Mouse (Mus musculus) CH12.LX (cell line): ENCODE measurements at regions not wholly inside any gene's neighbourhood (a gene's known extent, or its start where the extent isn't known, plus 50 kb on each side); places are given as distances from the start of the nearest gene placed in this dataset.

Source experiments
- DNase-seq: peaks from one replicate; pipeline ENCODE4 v3.0.0-alpha.2; 2013; ENCODE audit errors: extremely low read depth
- H3K27ac ChIP-seq: 2 replicates; pipeline ENCODE4 v1.5.1; 2012; ENCODE audit warnings: low read depth, mild to moderate bottlenecking, control low read depth, moderate library complexity; ENCODE audit not compliant: insufficient read depth
- H3K27me3 ChIP-seq: replicated peaks from 2 replicates; pipeline ENCODE3; 2012; ENCODE audit warnings: inconsistent platforms
- H3K36me3 ChIP-seq, 2 experiments: replicated peaks in 1 of 2; 2 replicates each; pipeline versions ENCODE3 to v1.6.1; 2012; ENCODE audit warnings: inconsistent platforms in 1 of 2, low read length in 1 of 2, mild to moderate bottlenecking in 1 of 2, mixed read lengths in 1 of 2, moderate library complexity in 1 of 2; ENCODE audit not compliant: control insufficient read depth in 1 of 2, insufficient read depth in 1 of 2
- H3K4me1 ChIP-seq, 2 experiments: 2 replicates each; pipeline ENCODE4 v1.6.1; 2012; ENCODE audit warnings: inconsistent platforms in 1 of 2, moderate library complexity in 1 of 2; ENCODE audit not compliant: insufficient read depth in 2 of 2, control insufficient read depth in 1 of 2
- H3K4me2 ChIP-seq: 2 replicates; pipeline ENCODE4 v1.6.1; 2012; ENCODE audit warnings: low read depth, mild to moderate bottlenecking, control low read depth; ENCODE audit not compliant: poor library complexity, insufficient read depth, severe bottlenecking
- H3K4me3 ChIP-seq, 3 experiments: fragments of 150-350 bp in 1 of 3; sonication (generic) in 1 of 3; replicated peaks in 1 of 3; 2 replicates each; pipeline versions ENCODE3 to v1.5.1; 2011 to 2012; ENCODE audit warnings: low read depth in 2 of 3, low read length in 2 of 3, mild to moderate bottlenecking in 2 of 3, moderate library complexity in 2 of 3, control low read depth in 1 of 3, improper control_type of control experiment in 1 of 3, inconsistent platforms in 1 of 3, mixed read lengths in 1 of 3; ENCODE audit not compliant: poor library complexity in 1 of 3
- H3K79me2 ChIP-seq: replicated peaks from 2 replicates; pipeline ENCODE4 v1.6.1; 2012; ENCODE audit warnings: mild to moderate bottlenecking, moderate library complexity; ENCODE audit not compliant: control insufficient read depth, poor library complexity, insufficient read depth, severe bottlenecking; ENCODE audit errors: extremely low read depth
- H3K9ac ChIP-seq: 2 replicates; pipeline ENCODE4 v1.6.1; 2012; ENCODE audit warnings: low read depth, mild to moderate bottlenecking, control low read depth, moderate library complexity; ENCODE audit not compliant: insufficient read depth
- H3K9me3 ChIP-seq: replicated peaks from 2 replicates; pipeline ENCODE3; 2012; ENCODE audit warnings: low read length, inconsistent platforms, mixed read lengths
- CTCF ChIP-seq, 2 experiments: IDR thresholded peaks in 1 of 2; conservative IDR thresholded peaks in 1 of 2; 2 replicates each; pipeline ENCODE4 v1.5.1; 2011 to 2012; ENCODE audit warnings: low read depth in 2 of 2, low read length in 2 of 2, improper control_type of control experiment in 1 of 2, inconsistent platforms in 1 of 2, mild to moderate bottlenecking in 1 of 2, moderate library complexity in 1 of 2
- E2F4 ChIP-seq: IDR thresholded peaks from 2 replicates; pipeline ENCODE4 v1.6.1; 2011; ENCODE audit warnings: low read depth, low read length, improper control_type of control experiment; ENCODE audit not compliant: insufficient replicate concordance
- ELF1 ChIP-seq: IDR thresholded peaks from 2 replicates; pipeline ENCODE4 v1.6.1; 2014; ENCODE audit warnings: low read depth, mild to moderate bottlenecking, inconsistent platforms, low read length, improper control_type of control experiment
- ETS1 ChIP-seq: conservative IDR thresholded peaks from 2 replicates; pipeline ENCODE4 v1.6.1; 2012; ENCODE audit warnings: low read depth, mild to moderate bottlenecking, inconsistent platforms, low read length, improper control_type of control experiment, moderate library complexity
- IRF4 ChIP-seq: IDR thresholded peaks from 2 replicates; pipeline ENCODE4 v1.6.1; 2014; ENCODE audit warnings: low read depth, mild to moderate bottlenecking, inconsistent platforms, low read length, improper control_type of control experiment
- JUN ChIP-seq: IDR thresholded peaks from 2 replicates; pipeline ENCODE4 v1.6.1; 2011; ENCODE audit warnings: low read depth, mild to moderate bottlenecking, low read length, improper control_type of control experiment, moderate library complexity; ENCODE audit not compliant: insufficient read depth
- KAT2A ChIP-seq: IDR thresholded peaks from 2 replicates; pipeline ENCODE4 v1.6.1; 2012; ENCODE audit warnings: low read length, improper control_type of control experiment, inconsistent platforms; ENCODE audit not compliant: insufficient replicate concordance
- MAFK ChIP-seq: IDR thresholded peaks from 2 replicates; pipeline ENCODE4 v1.6.1; 2011; ENCODE audit warnings: low read length, improper control_type of control experiment; ENCODE audit not compliant: insufficient replicate concordance
- MEF2A ChIP-seq: IDR thresholded peaks from 2 replicates; pipeline ENCODE4 v1.6.1; 2014; ENCODE audit warnings: low read depth, mild to moderate bottlenecking, inconsistent platforms, low read length, improper control_type of control experiment, borderline replicate concordance
- MXI1 ChIP-seq: IDR thresholded peaks from 2 replicates; pipeline ENCODE4 v1.6.1; 2011; ENCODE audit warnings: mild to moderate bottlenecking, low read depth, low read length, improper control_type of control experiment
- MYC ChIP-seq: IDR thresholded peaks from 2 replicates; pipeline ENCODE4 v1.6.1; 2011; ENCODE audit warnings: low read depth, mild to moderate bottlenecking, improper control_type of control experiment, low read length
- NELFE ChIP-seq: IDR thresholded peaks from 2 replicates; pipeline ENCODE4 v1.6.1; 2011; ENCODE audit warnings: low read depth, low read length, improper control_type of control experiment
- PAX5 ChIP-seq: IDR thresholded peaks from 2 replicates; pipeline ENCODE4 v1.6.1; 2012; ENCODE audit warnings: low read length, inconsistent platforms, mixed read lengths
- POLR2AphosphoS2 ChIP-seq: IDR thresholded peaks from 2 replicates; pipeline ENCODE4 v1.6.1; 2011; ENCODE audit warnings: low read depth, low read length, improper control_type of control experiment
- RAD21 ChIP-seq: IDR thresholded peaks from 2 replicates; pipeline ENCODE4 v1.6.1; 2011; ENCODE audit warnings: low read depth, mild to moderate bottlenecking, low read length, improper control_type of control experiment, moderate library complexity
- SMC3 ChIP-seq: IDR thresholded peaks from 2 replicates; pipeline ENCODE4 v1.6.1; 2011; ENCODE audit warnings: low read depth, low read length, improper control_type of control experiment
- TBP ChIP-seq: conservative IDR thresholded peaks from 2 replicates; pipeline ENCODE4 v1.6.1; 2011; ENCODE audit warnings: low read depth, low read length, improper control_type of control experiment
- TCF12 ChIP-seq: IDR thresholded peaks from 2 replicates; pipeline ENCODE4 v1.6.1; 2014; ENCODE audit warnings: low read depth, mild to moderate bottlenecking, inconsistent platforms, low read length, improper control_type of control experiment
- USF1 ChIP-seq: IDR thresholded peaks from 2 replicates; pipeline ENCODE4 v1.6.1; 2014; ENCODE audit warnings: low read depth, mild to moderate bottlenecking, inconsistent platforms, low read length, improper control_type of control experiment
- USF2 ChIP-seq: conservative IDR thresholded peaks from 2 replicates; pipeline ENCODE4 v1.6.1; 2011; ENCODE audit warnings: low read depth, low read length, improper control_type of control experiment
- ZC3H11A ChIP-seq: IDR thresholded peaks from 2 replicates; pipeline ENCODE4 v1.6.1; 2012; ENCODE audit warnings: low read depth, mild to moderate bottlenecking, inconsistent platforms, low read length, improper control_type of control experiment
- ZNF384 ChIP-seq: IDR thresholded peaks from 2 replicates; pipeline ENCODE4 v1.6.1; 2012; ENCODE audit warnings: low read depth, low read length, improper control_type of control experiment, inconsistent platforms
- dilution Hi-C: fragments of 300-500 bp; cut with MboI; formaldehyde crosslinking; loops from 2 replicates; pipeline ENCODE4 v1.14.3; 2020; ENCODE audit warnings: low sequenced_read_pairs; ENCODE audit not compliant: extremely low pct_unique_long_range_greater_than_20kb, extremely low pct_ligation_motif_present
- in situ Hi-C: fragments of 300-500 bp; cut with MboI; formaldehyde crosslinking; loops from 3 replicates; pipeline ENCODE4 v1.14.3; 2019; ENCODE audit warnings: low sequenced_read_pairs, low pct_ligation_motif_present, low pct_unique_long_range_greater_than_20kb, mixed read lengths

GRCm38 (mm10) chr13:59323441-59323840 lies 261.6 kb downstream of the Agtpbp1 start:
- TF ChIP-seq PAX5 (no peak), ELF1 (no peak), JUN (no peak), RAD21 (no peak), ETS1 (no peak), CTCF (conservative IDR thresholded peaks at IDR 0.05 in 1 of 2, IDR thresholded peaks at IDR 0.05 in 1 of 2; ENCODE audit: low read depth in 2 of 2, low read length in 2 of 2) (no peak), ZC3H11A (no peak), KAT2A (no peak), SMC3 (no peak), MXI1 (no peak), MYC (no peak), MAFK (no peak), POLR2AphosphoS2 (no peak), TCF12 (no peak), TBP (no peak), E2F4 (no peak), ZNF384 (no peak)
- DNase-seq, result no peak
- no peak overlapping the region for H3K4me2 ChIP-seq
- no peaks in the 10 kb centered on the region for H3K4me1 ChIP-seq
- H3K27me3 ChIP-seq, result no peaks in the 10 kb centered on the region
- dilution Hi-C loops (no loop called here), in situ Hi-C loops (no loop called here)
- no peak overlapping the region for H3K9ac ChIP-seq
- H3K79me2 ChIP-seq, result no peaks in the 10 kb centered on the region
- H3K36me3 ChIP-seq, result no peaks in the 10 kb centered on the region
- no peak overlapping the region for H3K27ac ChIP-seq
- peaks cover 78% of the 10 kb centered on the region for H3K9me3 ChIP-seq
- H3K4me3 ChIP-seq, result no peak overlapping the region

GRCm38 (mm10) chr13:59320261-59320660 lies 264.8 kb downstream of the Agtpbp1 start:
- dilution Hi-C loops, result no loop called here
- H3K4me2 ChIP-seq, result no peak overlapping the region
- H3K9me3 ChIP-seq, result peaks cover 78% of the 10 kb centered on the region
- H3K27me3 ChIP-seq, result no peaks in the 10 kb centered on the region
- H3K27ac ChIP-seq, result no peak overlapping the region
- H3K79me2 ChIP-seq, result no peaks in the 10 kb centered on the region
- in situ Hi-C loops, result no loop called here
- H3K36me3 ChIP-seq, result no peaks in the 10 kb centered on the region
- TF ChIP-seq ETS1 (no peak), NELFE (no peak), IRF4 (no peak), MEF2A (no peak), USF1 (no peak), USF2 (no peak), KAT2A (no peak), ELF1 (no peak), TBP (no peak), ZNF384 (no peak)
- H3K4me3 ChIP-seq, result no peak overlapping the region
- no peak overlapping the region for H3K9ac ChIP-seq
- H3K4me1 ChIP-seq, result no peaks in the 10 kb centered on the region
- DNase-seq, result no peak
